Mouse (Mus musculus): Measurements from ENCODE around the gene Cpeb3. TPM values are rescaled to one million over a fixed set of nuclear protein-coding genes. Genes with fewer than 3 reads are reported as not detected.

The Cpeb3 gene
- polyA plus RNA-seq, 1 experiment from 2014 or later, result 3.3 TPM

DNA sequence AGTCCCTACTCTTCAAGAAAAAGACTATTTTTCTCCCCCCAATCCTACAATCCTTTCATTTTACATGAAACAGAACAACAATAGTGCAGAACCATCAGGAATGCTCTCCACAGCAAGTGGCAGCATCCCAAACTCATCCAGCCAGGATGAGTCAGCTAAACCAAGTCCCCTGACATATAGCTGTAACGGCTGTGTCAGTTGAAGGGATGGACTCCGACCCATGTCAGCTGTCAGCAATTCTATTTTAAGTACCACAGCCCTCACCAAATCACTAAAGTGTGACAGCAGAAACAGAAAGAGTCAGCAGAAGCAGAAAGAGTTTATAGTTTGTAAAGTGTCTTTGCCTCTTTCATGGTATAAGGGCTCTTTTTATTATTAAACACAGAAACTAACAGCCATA is 148.8 kb downstream of the Cpeb3 start:
- Histone ChIP-seq H3K27ac (replicated peaks) (no peak overlapping the region), H3K9me3 (replicated peaks) (no peaks in the 10 kb centered on the region), H3K36me3 (replicated peaks) (no peaks in the 10 kb centered on the region), H3K4me1 (replicated peaks) (peaks cover 7% of the 10 kb centered on the region; the same call in 1 of the 2 replicates), H3K4me2 (no peak overlapping the region), H3K27me3 (no peaks in the 10 kb centered on the region), H3K4me3 (replicated peaks) (no peak overlapping the region), H3K9ac (no peak overlapping the region)
- ATAC-seq (ENCODE audit: insufficient read depth), result no peak
- 5% methylated on average over 2 of the region's 2 CpGs for WGBS (ENCODE audit: insufficient replicate concordance)

DNA sequence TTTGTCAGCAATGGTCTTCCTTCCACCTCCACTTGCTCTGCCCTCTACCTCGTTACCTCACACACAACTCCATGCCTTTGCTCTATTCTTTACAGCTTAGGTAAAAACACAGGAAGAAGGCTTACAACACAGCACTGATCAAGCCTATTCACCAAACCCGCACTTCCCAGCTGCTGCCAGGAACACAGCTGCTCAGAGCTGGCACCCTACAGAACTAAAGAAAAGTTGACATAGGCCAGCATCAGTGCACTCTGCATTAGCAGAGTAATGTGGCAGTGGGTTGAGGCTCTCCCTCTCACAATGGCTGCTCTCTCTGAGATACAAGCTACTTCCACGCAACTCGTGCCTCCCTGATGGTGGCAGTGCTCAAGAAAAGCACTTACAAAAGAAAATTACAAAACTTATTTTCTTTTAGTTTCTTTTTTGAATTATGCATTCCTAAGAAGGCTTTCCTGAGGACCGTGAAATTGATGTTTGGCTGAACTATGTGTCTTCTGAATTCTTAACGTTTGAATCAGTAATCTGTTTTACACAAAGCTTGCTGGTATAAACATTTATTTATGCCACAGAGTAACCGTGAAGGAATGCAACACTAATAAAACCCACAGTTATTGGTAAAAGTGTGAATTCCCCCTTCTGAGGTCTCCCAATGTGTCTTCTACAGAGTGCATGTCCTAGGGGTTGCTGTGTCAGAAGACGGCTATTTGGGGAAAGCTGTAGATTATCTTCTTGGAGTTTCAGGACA is 151.1 kb downstream of the Cpeb3 start:
- Histone ChIP-seq H3K4me3 (replicated peaks) (no peak overlapping the region), H3K4me2 (no peak overlapping the region), H3K36me3 (replicated peaks) (no peaks in the 10 kb centered on the region), H3K27ac (replicated peaks) (no peak overlapping the region), H3K9ac (no peak overlapping the region), H3K4me1 (replicated peaks) (peaks cover 7% of the 10 kb centered on the region; the same call in 1 of the 2 replicates), H3K27me3 (no peaks in the 10 kb centered on the region), H3K9me3 (replicated peaks) (no peaks in the 10 kb centered on the region)
- ATAC-seq (ENCODE audit: insufficient read depth), result no peak
- WGBS (ENCODE audit: insufficient replicate concordance), result 75% methylated on average over 8 of the region's 8 CpGs

DNA sequence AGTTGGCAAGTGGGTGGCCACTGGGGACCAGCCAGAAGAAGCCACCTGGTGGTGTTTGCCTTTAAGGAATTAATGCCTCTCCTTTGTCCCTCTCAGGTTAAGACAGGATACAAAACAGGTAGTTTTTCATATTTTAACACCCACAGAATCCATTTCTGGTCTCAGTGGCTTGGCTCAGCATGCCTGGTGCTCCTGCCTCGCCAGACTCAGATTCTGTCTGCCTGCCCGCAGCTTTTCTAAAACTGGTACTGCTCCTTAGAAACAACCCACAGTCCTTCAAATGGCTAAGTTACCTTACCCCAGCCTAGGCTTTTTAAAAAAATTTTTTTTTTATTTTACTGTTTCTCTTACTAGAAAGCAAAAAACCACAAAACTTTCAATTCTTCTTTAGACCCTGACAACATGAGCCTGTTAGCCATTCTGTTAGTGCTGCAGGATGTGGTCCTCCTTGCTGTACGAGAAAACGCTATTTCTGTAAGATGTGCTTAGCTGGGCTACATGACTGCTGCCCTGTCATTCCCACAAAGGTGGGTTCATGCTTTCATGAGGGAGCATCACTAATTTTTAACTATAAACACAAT is 152.3 kb downstream of the Cpeb3 start:
- Histone ChIP-seq H3K4me2 (no peak overlapping the region), H3K9me3 (replicated peaks) (no peaks in the 10 kb centered on the region), H3K27ac (replicated peaks) (no peak overlapping the region), H3K36me3 (replicated peaks) (no peaks in the 10 kb centered on the region), H3K27me3 (no peaks in the 10 kb centered on the region), H3K4me1 (replicated peaks) (peaks cover 7% of the 10 kb centered on the region; the same call in 1 of the 2 replicates), H3K9ac (no peak overlapping the region), H3K4me3 (replicated peaks) (no peak overlapping the region)
- no peak for ATAC-seq (ENCODE audit: insufficient read depth)
- 68% methylated on average over 4 of the region's 4 CpGs for WGBS (ENCODE audit: insufficient replicate concordance)

DNA sequence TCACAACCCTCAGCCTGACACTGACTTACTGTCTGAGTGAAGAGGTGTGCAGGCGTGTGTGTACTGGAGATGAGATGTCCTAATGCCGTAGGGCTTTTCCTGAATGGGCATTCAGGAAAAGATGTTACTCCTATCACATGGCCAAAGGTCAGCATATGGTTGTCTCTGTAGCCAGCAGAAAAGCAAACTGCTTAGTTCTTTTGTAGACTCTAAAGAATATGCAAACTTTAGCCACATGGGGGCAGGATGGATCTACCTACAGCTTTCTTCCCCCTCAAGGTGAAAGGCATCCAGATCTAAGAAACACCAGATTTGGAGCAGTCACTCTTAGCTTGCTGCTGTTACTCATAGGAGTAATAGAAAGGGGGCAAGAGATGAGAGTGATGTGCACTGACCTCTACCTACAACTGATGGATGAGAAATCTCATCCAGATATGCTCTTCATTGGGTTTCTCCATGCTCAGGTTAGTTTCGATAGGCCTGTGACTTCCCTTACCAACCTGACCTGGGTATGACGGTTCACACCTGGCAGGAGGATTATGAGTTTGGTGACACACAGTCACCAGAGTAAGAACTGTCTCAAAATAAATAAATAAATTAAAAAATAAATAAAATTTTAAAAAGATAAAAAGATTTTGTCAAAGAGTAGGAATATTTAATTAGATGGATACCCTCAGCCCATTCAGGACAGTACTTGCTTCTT is 157.6 kb downstream of the Cpeb3 start:
- WGBS (ENCODE audit: insufficient replicate concordance), result 57% methylated on average over 4 of the region's 4 CpGs
- Histone ChIP-seq H3K4me2 (no peak overlapping the region), H3K4me3 (replicated peaks) (no peak overlapping the region), H3K36me3 (replicated peaks) (no peaks in the 10 kb centered on the region), H3K4me1 (replicated peaks) (no peaks in the 10 kb centered on the region), H3K27me3 (no peaks in the 10 kb centered on the region), H3K9me3 (replicated peaks) (no peaks in the 10 kb centered on the region), H3K9ac (no peak overlapping the region), H3K27ac (replicated peaks) (no peak overlapping the region)
- ATAC-seq (ENCODE audit: insufficient read depth), result no peak

DNA sequence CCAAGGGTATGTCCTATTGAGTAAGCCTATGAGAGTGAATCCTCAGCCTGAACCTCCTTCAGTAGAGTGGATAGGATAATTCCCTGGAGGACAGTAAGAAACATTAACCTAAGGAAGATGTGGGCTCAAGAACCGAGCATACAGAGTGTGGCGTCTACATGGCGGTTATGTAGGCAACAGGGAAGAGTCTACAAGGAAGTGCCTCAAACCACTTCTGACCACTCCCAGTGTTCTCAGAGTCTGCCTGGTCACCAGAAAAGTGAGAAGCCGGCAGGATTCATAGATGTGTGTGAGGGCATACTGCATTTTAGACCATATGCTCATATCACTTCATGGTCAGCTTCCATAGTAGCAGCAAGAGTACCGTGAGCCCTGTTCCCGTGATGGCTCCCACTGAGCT is 159.9 kb downstream of the Cpeb3 start:
- 74% methylated on average over 6 of the region's 6 CpGs for WGBS (ENCODE audit: insufficient replicate concordance)
- ATAC-seq (ENCODE audit: insufficient read depth), result no peak
- Histone ChIP-seq H3K36me3 (replicated peaks) (0 out of 2 replicates have a peak, but pooled peaks cover 3% of the 10 kb centered on the region), H3K27ac (replicated peaks) (no peak overlapping the region), H3K4me2 (no peak overlapping the region), H3K9ac (no peak overlapping the region), H3K4me1 (replicated peaks) (no peaks in the 10 kb centered on the region), H3K27me3 (no peaks in the 10 kb centered on the region), H3K4me3 (replicated peaks) (no peak overlapping the region), H3K9me3 (replicated peaks) (no peaks in the 10 kb centered on the region)

DNA sequence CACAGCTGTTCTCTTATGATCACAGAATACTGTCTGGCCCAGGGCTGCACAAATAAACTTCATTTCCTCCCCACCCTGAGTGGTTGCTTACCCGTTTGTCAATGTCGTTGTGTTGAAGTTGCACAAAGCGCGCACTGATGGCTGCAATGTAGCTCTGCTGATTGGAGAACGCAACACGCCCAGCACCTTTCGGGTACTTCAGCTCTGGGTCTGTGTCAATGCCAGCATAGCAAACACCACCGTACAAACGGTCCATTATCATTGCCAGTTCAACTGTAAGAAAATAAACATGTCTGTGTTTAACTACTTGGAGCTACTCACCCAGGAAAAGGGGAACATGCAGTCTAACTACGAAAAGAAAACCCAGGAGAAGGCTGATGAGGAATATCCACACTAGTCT is 164.0 kb downstream of the Cpeb3 start:
- 78% methylated on average over 10 of the region's 10 CpGs for WGBS (ENCODE audit: insufficient replicate concordance)

DNA sequence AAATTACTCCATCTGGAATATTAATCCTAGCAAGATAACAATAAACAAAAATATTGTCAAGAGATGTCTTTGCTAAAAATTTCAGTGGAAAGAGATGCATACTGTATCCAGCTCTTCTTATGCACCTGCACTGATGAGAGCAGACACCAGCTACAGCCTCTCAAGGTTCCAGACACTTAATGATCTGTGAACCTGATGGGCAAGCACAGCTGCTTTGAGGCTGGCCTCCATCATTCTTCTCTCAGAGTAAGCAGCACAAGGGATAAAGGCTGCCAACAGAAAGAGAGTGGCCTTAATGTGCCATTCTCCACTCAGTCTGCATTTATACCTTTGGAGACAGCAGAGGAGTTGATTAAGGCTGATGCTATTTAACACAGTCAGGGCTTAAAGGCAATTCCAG is 167.5 kb downstream of the Cpeb3 start:
- Histone ChIP-seq H3K27ac (replicated peaks) (no peak overlapping the region), H3K36me3 (replicated peaks) (0 out of 2 replicates have a peak, but pooled peaks cover 3% of the 10 kb centered on the region), H3K9ac (no peak overlapping the region), H3K9me3 (replicated peaks) (no peaks in the 10 kb centered on the region), H3K4me3 (replicated peaks) (no peak overlapping the region), H3K4me2 (no peak overlapping the region), H3K4me1 (replicated peaks) (no peaks in the 10 kb centered on the region), H3K27me3 (no peaks in the 10 kb centered on the region)
- ATAC-seq (ENCODE audit: insufficient read depth), result no peak

More for the DNA sequence above, 164.0 kb downstream of the Cpeb3 start:
- Histone ChIP-seq H3K27me3 (no peaks in the 10 kb centered on the region), H3K4me2 (no peak overlapping the region), H3K27ac (replicated peaks) (no peak overlapping the region), H3K36me3 (replicated peaks) (0 out of 2 replicates have a peak, but pooled peaks cover 3% of the 10 kb centered on the region), H3K9ac (no peak overlapping the region), H3K4me1 (replicated peaks) (no peaks in the 10 kb centered on the region), H3K9me3 (replicated peaks) (no peaks in the 10 kb centered on the region), H3K4me3 (replicated peaks) (no peak overlapping the region)
- ATAC-seq (ENCODE audit: insufficient read depth), result no peak

DNA sequence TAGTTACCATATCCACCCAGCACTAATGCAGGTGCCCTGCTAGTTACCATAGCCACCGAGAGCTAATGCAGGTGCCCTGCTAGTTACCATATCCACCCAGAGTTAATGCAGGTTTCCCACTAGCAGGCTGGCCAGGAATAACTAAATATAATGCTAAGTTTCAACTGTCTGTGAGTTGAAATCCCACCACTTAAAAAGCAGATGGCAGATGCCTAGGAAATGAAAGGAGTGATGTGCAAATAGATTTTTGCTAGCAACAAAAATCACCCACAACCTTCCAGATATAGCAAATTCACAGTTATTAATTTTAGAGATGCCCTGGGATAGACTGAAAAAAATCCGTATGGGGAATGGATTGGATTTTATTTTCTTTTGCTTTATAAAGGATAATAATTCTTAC is 176.0 kb downstream of the Cpeb3 start:
- Histone ChIP-seq H3K4me3 (replicated peaks) (no peak overlapping the region), H3K27ac (replicated peaks) (no peak overlapping the region), H3K9me3 (replicated peaks) (no peaks in the 10 kb centered on the region), H3K4me2 (no peak overlapping the region), H3K27me3 (no peaks in the 10 kb centered on the region), H3K9ac (no peak overlapping the region), H3K36me3 (replicated peaks) (no peaks in the 10 kb centered on the region), H3K4me1 (replicated peaks) (no peaks in the 10 kb centered on the region)
- ATAC-seq (ENCODE audit: insufficient read depth), result no peak
- 68% methylated on average over 2 of the region's 2 CpGs for WGBS (ENCODE audit: insufficient replicate concordance)

DNA sequence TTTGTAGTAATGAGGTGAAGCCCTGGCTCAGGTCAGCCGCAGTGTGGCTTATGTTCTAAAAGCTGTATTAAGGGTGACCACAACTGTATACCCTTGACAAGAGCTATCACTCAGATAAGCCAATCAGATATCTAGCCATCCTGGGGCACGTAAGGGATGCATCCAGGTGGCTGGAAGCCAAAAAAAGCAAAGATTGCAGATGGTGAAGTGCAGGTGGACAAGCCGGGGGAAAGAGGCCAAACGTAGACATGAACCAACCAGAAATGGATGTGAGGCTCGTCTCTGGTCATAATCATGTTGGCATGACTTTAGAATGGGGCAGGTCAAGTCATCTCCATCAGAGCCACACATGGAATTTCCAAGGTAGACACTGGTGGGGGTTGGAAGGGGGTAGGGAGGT is 177.0 kb downstream of the Cpeb3 start:
- Histone ChIP-seq H3K9ac (no peak overlapping the region), H3K4me2 (no peak overlapping the region), H3K4me3 (replicated peaks) (no peak overlapping the region), H3K9me3 (replicated peaks) (no peaks in the 10 kb centered on the region), H3K36me3 (replicated peaks) (no peaks in the 10 kb centered on the region), H3K27ac (replicated peaks) (no peak overlapping the region), H3K4me1 (replicated peaks) (no peaks in the 10 kb centered on the region), H3K27me3 (no peaks in the 10 kb centered on the region)
- 71% methylated on average over 5 of the region's 5 CpGs for whole genome bisulfite sequencing (ENCODE audit: insufficient replicate concordance)
- no peak for ATAC-seq (ENCODE audit: insufficient read depth)

DNA sequence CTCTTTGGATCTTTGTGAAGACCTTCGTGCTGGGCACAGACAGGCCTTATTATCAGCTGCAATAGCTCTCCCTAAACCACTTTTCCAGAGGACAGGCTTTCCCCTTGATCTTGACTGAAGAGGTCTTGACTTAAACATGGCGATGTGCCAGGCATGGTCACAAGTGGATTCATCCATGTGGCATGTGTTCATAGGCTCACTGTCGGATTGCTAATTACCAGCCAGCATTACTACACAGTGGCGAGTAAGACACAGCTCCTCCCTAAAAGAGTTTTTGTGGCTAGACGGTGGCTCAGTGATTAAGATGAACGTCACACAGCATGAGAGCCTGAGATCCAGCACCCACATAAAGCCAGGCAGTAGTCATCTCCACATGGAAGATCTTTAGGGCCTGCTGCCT is 178.6 kb downstream of the Cpeb3 start:
- H3K4me1 ChIP-seq (replicated peaks), result no peaks in the 10 kb centered on the region
- no peak overlapping the region for H3K4me3 ChIP-seq (replicated peaks)
- WGBS (ENCODE audit: insufficient replicate concordance), result 84% methylated on average over 6 of the region's 6 CpGs
- no peaks in the 10 kb centered on the region for H3K27me3 ChIP-seq
- no peaks in the 10 kb centered on the region for H3K36me3 ChIP-seq (replicated peaks)
- H3K27ac ChIP-seq (replicated peaks), result no peak overlapping the region
- no peak for ATAC-seq (ENCODE audit: insufficient read depth)
- H3K4me2 ChIP-seq, result no peak overlapping the region
- no peak overlapping the region for H3K9ac ChIP-seq
- H3K9me3 ChIP-seq (replicated peaks), result no peaks in the 10 kb centered on the region

DNA sequence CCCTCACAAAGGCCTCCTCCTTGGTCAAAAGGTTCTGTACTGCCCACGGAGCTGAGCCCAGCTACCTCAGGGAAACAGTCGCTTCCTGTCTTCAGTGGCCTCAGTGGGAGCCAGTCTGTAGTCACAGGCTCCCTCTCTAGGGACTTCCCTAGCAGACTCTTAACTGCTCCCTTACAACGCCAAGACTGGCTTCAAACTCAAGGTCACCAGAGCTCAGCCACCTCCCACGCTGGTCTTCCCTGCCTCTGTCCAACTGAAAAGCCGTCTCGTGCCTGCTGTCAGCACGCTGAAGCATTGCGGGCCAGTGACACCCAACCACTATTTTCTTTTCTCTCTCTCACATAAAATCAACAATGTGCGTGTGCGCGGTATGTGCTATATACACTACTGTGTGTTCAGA is 182.0 kb downstream of the Cpeb3 start:
- WGBS (ENCODE audit: insufficient replicate concordance), result 77% methylated on average over 11 of the region's 11 CpGs
- ATAC-seq (ENCODE audit: insufficient read depth), result no peak
- Histone ChIP-seq H3K36me3 (replicated peaks) (0 out of 2 replicates have a peak, but pooled peaks cover 3% of the 10 kb centered on the region), H3K9me3 (replicated peaks) (no peaks in the 10 kb centered on the region), H3K4me2 (no peak overlapping the region), H3K9ac (no peak overlapping the region), H3K4me3 (replicated peaks) (no peak overlapping the region), H3K27me3 (no peaks in the 10 kb centered on the region), H3K4me1 (replicated peaks) (no peaks in the 10 kb centered on the region), H3K27ac (replicated peaks) (no peak overlapping the region)

Measured in liver, embryonic 15.5 days (tissue).